Mouse (Mus musculus) E14TG2a.4 (cell line): ENCODE results near the gene Oxgr1.

Experiments
- H3K27me3 ChIP-seq: 2 replicates; pipeline ENCODE4 v1.6.1; 2014; ENCODE audit warnings: low read length, control low read depth; ENCODE audit not compliant: insufficient read depth
- H3K36me3 ChIP-seq: 2 replicates; pipeline ENCODE4 v1.6.1; 2014; ENCODE audit warnings: low read length, control low read depth; ENCODE audit not compliant: insufficient read depth
- H3K4me1 ChIP-seq: replicated peaks from 2 replicates; pipeline ENCODE4 v1.6.1; 2014; ENCODE audit warnings: low read depth, low read length, control low read depth
- H3K4me3 ChIP-seq: replicated peaks from 2 replicates; pipeline ENCODE4 v1.5.1; 2014; ENCODE audit warnings: mild to moderate bottlenecking, low read length
- H3K9me3 ChIP-seq: 2 replicates; pipeline ENCODE4 v1.6.1; 2014; ENCODE audit warnings: low read length, control low read depth
- CTCF ChIP-seq: conservative IDR thresholded peaks from 2 replicates; pipeline ENCODE4 v1.5.1; 2014; ENCODE audit warnings: low read length
- NANOG ChIP-seq: IDR thresholded peaks from 2 replicates; pipeline ENCODE4 v1.6.1; 2014; ENCODE audit warnings: borderline replicate concordance, low read length, mixed read lengths
- POU5F1 ChIP-seq: IDR thresholded peaks from 2 replicates; pipeline ENCODE4 v1.6.1; 2014; ENCODE audit warnings: low read length, borderline replicate concordance

Gene Oxgr1

DNA sequence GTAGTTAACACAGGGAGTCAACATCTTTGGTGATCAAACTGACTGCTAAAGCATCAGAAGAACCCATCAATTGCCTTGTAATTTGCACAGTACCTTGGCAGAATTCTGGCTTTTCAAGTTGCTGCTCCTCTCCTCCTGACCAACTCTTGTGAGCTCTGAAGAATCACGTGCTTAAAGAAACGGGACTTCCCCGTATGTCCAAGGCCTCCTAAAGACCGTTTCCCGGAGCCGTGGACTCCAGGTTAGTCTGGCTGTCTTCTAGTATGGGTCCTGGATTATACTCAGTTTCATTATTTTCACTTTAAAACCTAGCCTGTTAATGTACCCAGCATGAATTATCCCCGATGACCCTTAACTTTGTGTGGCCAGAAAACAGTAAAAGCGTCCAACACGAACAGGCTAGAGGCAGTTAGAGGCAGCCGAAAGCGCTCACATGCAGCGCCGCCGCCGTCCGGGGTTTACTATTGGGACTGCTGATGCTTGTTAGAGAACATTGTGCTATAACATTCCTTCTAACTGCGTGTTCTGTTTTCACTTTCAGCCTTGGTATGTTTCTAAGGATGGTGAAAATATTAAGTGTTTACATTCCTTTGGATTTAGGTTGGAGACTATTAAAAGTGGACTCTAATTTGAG, at the start of gene Oxgr1:
TSS of gene Oxgr1 (minus strand) at position 249 of the 634 bp plus-strand sequence.
- TF ChIP-seq POU5F1 (no peak), NANOG (no peak), CTCF (no peak)
- H3K4me1 ChIP-seq: no peaks in the 10 kb centered on the region

GRCm38 (mm10) chr14:120090401-120090800, 48.2 kb upstream of the Oxgr1 start:
- no peak for TF ChIP-seq POU5F1
- H3K36me3 ChIP-seq: no peaks in the 10 kb centered on the region
- no peaks in the 10 kb centered on the region for H3K27me3 ChIP-seq
- H3K9me3 ChIP-seq: peaks cover 5% of the 10 kb centered on the region
- H3K4me1 ChIP-seq: no peaks in the 10 kb centered on the region
- no peak overlapping the region for H3K4me3 ChIP-seq

More for the DNA sequence above, at the start of gene Oxgr1:
- no peak within 1 kb of the TSS for H3K4me3 ChIP-seq
- no peaks in the 10 kb centered on the region for H3K36me3 ChIP-seq
- H3K9me3 ChIP-seq: peaks cover 15% of the 10 kb centered on the region
- H3K27me3 ChIP-seq: no peaks in the 10 kb centered on the region; the same call in none of the 2 replicates

DNA sequence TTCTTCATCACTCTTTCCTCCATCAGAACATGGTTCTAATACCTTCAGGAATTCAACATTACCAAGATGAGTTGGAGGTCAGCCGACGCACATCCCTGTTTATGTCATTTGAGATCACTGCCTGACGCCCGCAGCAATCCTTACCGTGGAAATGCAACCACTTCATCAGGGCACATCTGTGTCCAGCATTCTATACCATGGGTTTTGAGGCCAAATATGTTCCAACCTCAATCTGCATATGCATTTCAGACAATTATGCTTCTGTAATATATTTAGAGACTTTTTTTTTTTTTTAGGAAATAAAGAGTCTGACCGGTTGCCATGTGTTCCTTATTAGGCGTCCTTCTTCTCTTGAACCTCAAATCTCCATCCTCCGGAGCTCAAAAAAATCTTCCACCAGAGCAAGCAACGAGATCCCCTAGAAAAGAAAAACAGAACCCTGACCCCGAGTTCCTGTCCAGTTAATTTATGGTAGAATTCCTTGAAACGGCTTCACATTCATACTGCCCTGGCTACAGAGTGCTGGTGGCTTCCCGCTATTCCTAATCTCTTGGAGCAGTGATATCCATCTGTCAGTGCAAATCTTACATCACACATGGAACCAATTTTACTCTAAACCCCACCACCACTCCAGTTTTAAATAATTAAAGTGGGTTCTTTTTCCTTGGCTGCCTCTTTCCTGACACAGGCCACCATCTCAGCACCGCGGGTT, 47.6 kb upstream of the Oxgr1 start:
- Histone ChIP-seq H3K4me1 (no peaks in the 10 kb centered on the region), H3K36me3 (no peaks in the 10 kb centered on the region), H3K4me3 (no peak overlapping the region), H3K9me3 (peaks cover 5% of the 10 kb centered on the region), H3K27me3 (no peaks in the 10 kb centered on the region)
- TF ChIP-seq POU5F1: no peak
- TF ChIP-seq CTCF: no peak
- no peak for TF ChIP-seq NANOG

DNA sequence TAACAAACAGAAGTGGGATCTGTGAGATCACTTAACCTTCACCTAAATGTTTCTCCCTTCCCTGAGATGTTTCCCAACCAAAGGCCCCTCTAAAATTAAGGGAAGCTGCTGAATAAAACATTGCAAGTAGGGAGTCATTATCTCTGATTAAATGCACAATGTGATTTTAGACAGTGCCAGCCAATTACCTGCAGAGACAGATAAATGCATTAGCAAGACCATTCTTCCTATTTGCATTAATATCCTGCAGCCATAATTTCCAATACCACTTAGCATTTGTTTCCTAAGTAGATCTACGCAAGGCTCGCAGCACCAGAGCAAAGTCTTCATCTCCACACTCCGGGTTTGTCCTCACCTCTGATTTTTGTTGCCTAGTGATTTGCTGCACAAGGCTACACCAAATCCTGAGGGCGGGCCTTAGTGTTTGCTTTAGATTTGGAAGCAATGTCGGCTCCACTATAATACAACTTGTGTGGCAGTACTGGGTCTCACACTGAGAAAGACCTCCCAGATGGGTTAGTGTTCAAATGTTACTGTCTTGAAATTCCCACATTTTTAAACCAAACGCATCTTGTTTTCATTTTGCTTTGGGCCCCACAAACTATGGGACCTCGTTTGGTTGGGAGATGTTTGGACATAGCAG, 46.9 kb upstream of the Oxgr1 start:
- no peaks in the 10 kb centered on the region for H3K4me1 ChIP-seq
- no peaks in the 10 kb centered on the region for H3K36me3 ChIP-seq
- no peak overlapping the region for H3K4me3 ChIP-seq
- TF ChIP-seq NANOG: no peak
- no peak for TF ChIP-seq POU5F1
- no peak for TF ChIP-seq CTCF
- peaks cover 5% of the 10 kb centered on the region for H3K9me3 ChIP-seq
- H3K27me3 ChIP-seq: no peaks in the 10 kb centered on the region

DNA sequence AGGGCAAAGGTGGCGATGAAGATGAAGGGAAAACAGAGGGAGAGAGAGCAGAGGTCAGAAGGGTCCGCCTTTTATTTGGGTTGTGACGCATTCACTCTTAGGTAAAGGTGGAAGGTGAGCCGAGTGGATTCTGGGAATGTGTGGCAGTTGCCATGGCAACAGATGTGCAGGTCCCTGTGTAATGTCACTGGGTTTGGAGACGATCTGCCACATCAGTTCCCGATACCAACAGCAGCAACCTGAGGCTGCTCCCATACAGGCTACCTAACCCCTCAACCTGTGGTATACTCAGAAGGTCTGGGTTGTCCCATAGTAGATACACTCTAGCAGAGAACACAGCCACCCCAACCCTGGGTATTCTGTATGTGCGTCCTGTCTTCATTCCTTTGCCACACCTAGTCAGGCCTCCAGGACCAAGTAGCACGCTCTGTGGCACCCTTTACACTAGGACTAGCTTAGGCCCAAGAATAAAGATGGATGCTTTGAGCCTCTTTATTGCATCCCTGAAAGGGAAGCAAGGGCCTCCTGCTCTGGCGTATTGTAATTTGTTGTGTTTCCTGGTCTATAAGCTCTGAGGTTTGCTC, 41.9 kb upstream of the Oxgr1 start:
- TF ChIP-seq POU5F1: no peak
- TF ChIP-seq CTCF: no peak
- TF ChIP-seq NANOG: no peak
- H3K4me1 ChIP-seq: no peaks in the 10 kb centered on the region
- H3K27me3 ChIP-seq: no peaks in the 10 kb centered on the region
- H3K9me3 ChIP-seq: peaks cover 5% of the 10 kb centered on the region
- no peaks in the 10 kb centered on the region for H3K36me3 ChIP-seq
- H3K4me3 ChIP-seq: no peak overlapping the region

DNA sequence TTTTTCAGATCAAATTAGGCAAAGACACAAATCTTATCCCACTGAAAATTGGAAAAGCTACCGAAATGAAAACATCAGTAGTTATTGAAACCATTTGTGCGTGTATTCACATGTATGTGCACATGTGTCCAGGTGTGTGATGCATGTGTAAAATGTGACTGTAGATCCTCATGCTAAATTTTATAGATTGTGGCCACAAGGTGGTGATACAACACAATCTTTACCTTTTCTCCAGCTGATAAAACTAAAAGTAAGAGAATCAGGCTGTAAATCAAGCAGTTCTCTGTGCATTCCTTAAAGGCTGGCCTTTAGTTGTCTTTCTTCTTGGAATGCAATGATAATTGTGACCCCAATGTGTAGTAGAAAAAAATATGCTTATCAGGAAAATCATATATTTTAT, 34.0 kb upstream of the Oxgr1 start:
- TF ChIP-seq NANOG (no peak), CTCF (0 out of 2 replicates have a peak, but pooled peaks have one; percentile 12), POU5F1 (no peak)
- peaks cover 4% of the 10 kb centered on the region; the same call in 1 of the 2 replicates for H3K9me3 ChIP-seq
- no peaks in the 10 kb centered on the region for H3K27me3 ChIP-seq
- H3K4me3 ChIP-seq: no peak overlapping the region
- no peaks in the 10 kb centered on the region for H3K4me1 ChIP-seq
- H3K36me3 ChIP-seq: no peaks in the 10 kb centered on the region

GRCm38 (mm10) chr14:120075746-120076145, 33.5 kb upstream of the Oxgr1 start:
- Histone ChIP-seq H3K36me3 (no peaks in the 10 kb centered on the region), H3K4me1 (no peaks in the 10 kb centered on the region), H3K27me3 (no peaks in the 10 kb centered on the region), H3K9me3 (peaks cover 4% of the 10 kb centered on the region; the same call in 1 of the 2 replicates), H3K4me3 (no peak overlapping the region)
- TF ChIP-seq POU5F1: no peak
- no peak for TF ChIP-seq NANOG
- no peak for TF ChIP-seq CTCF

- H3K36me3 ChIP-seq: no peaks in the 10 kb centered on the region
- no peaks in the 10 kb centered on the region for H3K27me3 ChIP-seq
- H3K4me1 ChIP-seq: no peaks in the 10 kb centered on the region
- H3K9me3 ChIP-seq: peaks cover 4% of the 10 kb centered on the region; the same call in 1 of the 2 replicates
- H3K4me3 ChIP-seq: no peak overlapping the region
- TF ChIP-seq NANOG: no peak
- TF ChIP-seq POU5F1: no peak
- no peak for TF ChIP-seq CTCF
Observed at GRCm38 (mm10) chr14:120074231-120074630, 32.0 kb upstream of the Oxgr1 start.
